Mouse (Mus musculus) embryo, embryonic 10 days (tissue): Measurements from ENCODE around the gene Chga.

Experiments
- DNase-seq: peaks from one replicate; pipeline ENCODE4 v3.0.0-alpha.2; 2015; ENCODE audit warnings: low spot score

The Chga gene

DNA sequence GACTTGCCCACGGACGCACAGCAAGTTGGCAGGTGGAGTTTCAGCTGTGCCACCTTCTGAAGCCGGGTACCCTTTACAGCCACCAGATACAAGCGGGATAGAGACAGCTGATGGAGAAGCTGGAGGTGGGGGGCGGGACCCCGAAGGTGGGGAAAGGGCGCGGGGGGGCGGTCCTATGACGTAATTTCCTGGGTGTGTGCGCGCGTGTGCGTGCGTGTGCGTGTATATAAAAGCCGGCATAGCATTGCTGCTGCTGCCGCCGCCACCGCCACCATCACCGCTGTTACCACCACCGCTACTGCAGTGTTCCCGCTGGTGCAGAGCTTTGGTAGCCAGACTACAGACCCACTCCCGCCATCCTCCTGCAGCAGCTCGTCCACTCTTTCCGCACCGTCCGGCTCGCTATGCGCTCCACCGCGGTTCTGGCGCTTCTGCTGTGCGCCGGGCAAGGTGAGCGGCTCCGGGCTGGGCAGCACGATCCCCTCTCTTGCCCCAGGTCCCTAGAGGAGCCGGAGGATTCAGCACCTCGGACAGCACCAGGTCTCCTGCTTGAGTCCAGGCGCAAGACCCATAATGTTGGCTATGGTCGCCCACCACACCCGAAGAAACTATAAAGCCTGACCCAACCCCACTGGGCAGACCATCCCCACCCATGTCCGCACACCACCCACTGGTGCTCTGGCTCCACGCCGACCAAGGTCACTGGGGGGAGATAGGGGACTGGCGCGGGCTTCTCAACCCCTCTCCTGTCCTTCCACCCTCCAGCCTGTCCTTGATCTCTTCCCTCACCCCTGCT is at the start of gene Chga:
TSS of gene Chga (plus strand) at position 249 of the 796 bp plus-strand sequence.
- DNase-seq, result peak; percentile 94

GRCm38 (mm10) chr12:102505131-102505713 is 49.5 kb upstream of the Chga start:
- DNase-seq, result no peak

GRCm38 (mm10) chr12:102505949-102506348 is 48.8 kb upstream of the Chga start:
- no peak for DNase-seq

DNA sequence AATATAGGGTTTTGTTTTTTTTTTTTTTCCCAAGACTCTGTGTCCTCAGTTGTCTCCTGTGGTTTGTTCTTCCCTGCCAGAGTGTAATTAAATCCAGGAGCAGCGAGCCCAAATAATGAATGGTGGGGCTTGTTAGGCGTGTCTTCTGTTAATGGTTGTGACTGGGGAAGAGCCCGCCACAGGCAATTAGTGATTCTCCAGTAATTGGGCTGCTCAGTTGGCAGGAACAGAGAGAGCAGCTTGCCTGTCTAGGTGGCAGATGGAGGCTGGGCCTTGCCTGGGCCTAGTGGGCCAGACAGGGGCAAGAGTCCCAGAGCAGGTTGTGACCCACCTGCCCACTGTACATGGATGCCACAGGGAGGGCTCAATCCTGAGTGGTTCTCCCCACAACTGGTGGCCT is 43.4 kb upstream of the Chga start:
- no peak for DNase-seq

DNA sequence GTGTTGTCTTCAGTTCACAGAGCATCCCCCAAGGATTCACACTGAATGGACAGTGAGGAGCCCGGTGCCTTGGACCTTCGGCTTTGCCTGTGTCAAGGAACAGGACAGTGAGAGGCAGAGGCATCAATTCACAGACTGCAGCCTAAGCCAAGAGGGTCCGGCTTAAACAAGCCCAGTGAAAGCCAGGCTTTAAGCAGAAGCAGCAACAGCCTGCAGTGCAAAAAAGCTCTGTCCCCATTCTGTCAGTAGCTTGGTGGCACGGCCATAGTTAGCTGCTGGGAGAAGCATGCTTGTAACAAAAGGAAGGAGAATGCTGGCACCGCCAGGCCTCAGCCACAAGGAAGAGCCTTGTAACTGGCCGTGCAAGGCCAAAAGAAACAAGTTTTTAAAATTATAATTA is 40.6 kb upstream of the Chga start:
- no peak for DNase-seq

- DNase-seq, result no peak
Observed at GRCm38 (mm10) chr12:102514751-102515150, 40.0 kb upstream of the Chga start.

DNA sequence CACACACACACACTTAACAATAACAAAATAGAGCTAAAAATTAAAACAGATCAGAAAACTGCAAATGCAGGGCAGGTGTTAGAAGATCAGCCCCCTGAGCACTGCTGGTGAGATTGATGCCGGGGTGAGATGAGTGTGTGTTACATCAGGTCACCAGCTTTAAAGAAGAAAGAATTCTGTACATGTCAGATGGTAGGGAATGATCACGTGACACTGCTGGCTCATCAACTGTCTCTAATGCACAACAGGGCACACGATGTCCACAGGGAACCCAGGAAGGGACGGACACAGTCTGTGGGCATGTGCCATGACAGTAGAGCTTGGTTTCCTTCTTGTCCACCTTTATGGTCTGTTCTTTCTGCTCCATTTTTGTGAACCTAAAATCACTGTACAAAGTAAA is 38.6 kb upstream of the Chga start:
- DNase-seq, result no peak

- no peak for DNase-seq
Observed at GRCm38 (mm10) chr12:102517647-102518046, 37.1 kb upstream of the Chga start.

GRCm38 (mm10) chr12:102519929-102520720 is 34.6 kb upstream of the Chga start:
- no peak for DNase-seq

DNA sequence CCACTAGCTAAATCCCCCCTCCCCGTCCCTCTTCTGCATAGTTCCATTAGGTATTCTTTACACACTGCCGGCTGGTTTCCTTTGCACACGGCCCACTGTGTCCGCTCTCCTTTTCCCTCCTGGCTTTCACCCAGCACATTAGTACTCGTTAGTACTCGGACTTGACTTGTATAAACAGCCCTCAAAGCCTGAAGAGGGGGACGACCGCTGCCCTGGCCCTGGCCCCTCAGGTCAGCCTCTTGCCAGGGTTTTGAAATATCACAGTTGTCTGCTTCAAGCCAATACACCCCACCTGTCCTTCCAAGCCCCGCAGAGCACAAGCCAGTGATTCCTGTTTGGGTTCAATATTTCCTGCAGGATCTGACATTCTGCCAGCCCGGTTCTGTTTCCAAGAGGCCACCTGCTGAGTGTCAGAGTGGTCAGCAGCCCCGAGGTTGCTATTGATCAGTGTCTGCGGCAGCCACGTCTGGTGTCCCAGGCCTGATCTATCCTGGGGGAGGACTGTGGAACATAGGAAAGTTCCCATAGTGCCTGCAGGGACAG is 32.9 kb upstream of the Chga start:
- DNase-seq, result no peak

- DNase-seq, result no peak
Observed at GRCm38 (mm10) chr12:102524216-102524615, 30.6 kb upstream of the Chga start.

DNA sequence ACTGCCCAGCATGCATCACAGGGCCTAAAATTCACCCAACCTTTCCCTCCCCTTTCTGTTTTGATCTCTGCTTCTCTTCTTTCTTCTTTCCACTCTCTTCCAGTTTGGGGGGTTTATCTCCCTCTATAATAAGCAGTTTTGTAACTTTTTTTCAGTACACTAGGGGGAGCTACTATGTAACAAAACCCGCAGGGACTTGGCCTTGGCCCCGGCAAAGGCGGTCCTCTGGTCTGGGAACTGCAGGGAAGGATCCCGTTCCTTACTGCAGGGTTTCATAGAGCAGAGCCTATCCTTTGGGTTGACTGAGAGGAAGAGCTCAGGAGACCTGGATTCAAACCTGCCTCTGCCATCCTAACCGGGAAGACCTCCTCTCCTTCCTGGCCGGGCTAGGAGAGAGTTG is 30.0 kb upstream of the Chga start:
- DNase-seq, result peak; percentile 51

DNA sequence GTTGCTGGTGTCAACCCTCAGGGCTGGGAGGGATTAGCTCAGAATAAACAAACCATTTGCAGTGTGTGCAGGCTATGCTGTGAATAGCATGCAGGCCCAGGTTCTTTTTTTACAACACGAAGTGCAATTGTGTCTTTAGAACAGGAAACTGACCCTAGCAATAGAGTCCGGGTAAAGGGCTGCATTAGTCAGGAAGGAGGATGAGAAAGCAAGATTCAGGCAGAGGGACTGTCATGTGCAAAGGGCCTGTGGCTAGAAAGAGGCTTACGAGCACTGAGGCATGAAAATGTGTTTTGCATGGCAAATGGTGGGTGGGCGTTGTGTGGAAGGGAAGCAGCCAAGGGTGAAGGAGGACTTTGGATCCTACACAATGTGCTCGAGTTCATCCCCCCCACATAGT is 26.8 kb upstream of the Chga start:
- DNase-seq, result no peak

GRCm38 (mm10) chr12:102535796-102536195 is 19.0 kb upstream of the Chga start:
- no peak for DNase-seq

DNA sequence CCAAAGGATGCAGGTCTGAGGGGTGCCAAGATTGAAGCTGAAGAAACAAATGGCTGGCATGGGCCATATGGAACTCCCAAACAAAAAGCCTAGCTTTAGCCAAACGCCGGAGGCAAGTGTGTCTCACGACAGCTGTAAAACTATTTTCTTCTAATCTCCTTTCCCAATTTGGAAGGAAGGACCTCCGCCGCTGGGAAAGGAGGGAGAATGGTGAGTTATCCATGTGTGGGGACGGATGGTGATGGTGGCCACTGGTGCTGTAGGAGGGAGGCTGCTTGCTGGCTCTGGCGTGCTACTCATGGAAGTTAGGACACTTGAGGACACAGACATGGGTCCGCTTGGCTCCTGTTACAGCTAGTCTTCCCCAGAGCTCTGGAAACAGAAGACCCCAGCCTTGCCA is 14.5 kb upstream of the Chga start:
- DNase-seq, result no peak

- no peak for DNase-seq
Observed at GRCm38 (mm10) chr12:102541168-102541567, 13.6 kb upstream of the Chga start.

- no peak for DNase-seq
Observed at GRCm38 (mm10) chr12:102545122-102545521, 9.6 kb upstream of the Chga start.

GRCm38 (mm10) chr12:102550529-102550928 is 4.2 kb upstream of the Chga start:
- DNase-seq, result peak; percentile 96

DNA sequence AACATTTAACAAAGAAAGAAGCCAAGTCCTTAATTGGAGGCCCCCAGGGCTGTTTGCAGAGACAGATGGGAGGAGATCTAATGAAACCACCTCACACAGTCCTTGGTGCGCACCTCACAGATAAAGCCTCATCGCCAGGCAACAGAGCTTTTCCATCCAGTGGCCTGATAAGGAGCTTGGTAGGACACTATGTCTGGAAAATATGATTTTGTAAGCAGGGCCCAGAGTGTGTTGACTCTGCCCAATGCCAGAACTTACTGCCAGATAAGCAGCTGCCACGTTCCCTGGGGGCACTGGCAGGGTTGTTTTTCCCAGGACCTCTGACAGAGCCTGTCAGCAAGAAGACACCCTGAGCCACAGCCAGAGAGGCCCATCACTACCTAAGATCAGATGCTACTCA is 3.6 kb upstream of the Chga start:
- DNase-seq, result no peak

- DNase-seq, result no peak
Observed at GRCm38 (mm10) chr12:102552001-102552400, 2.8 kb upstream of the Chga start.

GRCm38 (mm10) chr12:102553705-102554275 is 979 bp upstream of the Chga start:
- DNase-seq, result no peak

DNA sequence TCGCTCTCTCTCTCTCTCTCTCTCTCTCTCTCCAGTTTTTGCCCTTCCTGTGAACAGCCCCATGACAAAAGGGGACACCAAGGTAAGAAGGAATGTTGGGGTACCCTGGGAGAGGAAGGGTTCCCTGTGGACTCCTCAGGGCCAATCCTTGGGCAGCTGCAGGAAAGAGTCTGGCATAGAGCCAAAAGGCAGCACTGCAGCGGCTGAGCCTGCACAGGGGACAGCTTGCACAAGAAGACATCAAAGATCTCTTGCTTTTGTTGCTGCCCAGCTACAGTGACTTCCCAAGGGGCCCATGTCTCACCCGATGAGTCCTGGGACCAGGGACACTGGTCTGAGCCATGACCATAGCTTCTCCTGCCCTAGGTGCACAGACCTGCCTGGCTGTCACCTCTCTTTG is 1.1 kb downstream of the Chga start:
- DNase-seq, result no peak
